Mouse (Mus musculus) bone marrow macrophage, adult 2 months (primary cell): ENCODE results near the gene Gda. TPM values are rescaled to one million over a fixed set of nuclear protein-coding genes. Genes with fewer than 3 reads are reported as not detected.

Source experiments
- H3K27ac ChIP-seq: 2 replicates; pipeline ENCODE4 v1.5.1; 2012; ENCODE audit warnings: low read depth, low read length; ENCODE audit not compliant: insufficient read depth
- H3K4me1 ChIP-seq: 2 replicates; pipeline ENCODE4 v1.6.1; 2012; ENCODE audit warnings: low read length; ENCODE audit not compliant: control insufficient read depth, insufficient read depth
- H3K4me3 ChIP-seq: 2 replicates; pipeline ENCODE4 v1.5.1; 2012; ENCODE audit warnings: mild to moderate bottlenecking, low read length, moderate library complexity; ENCODE audit not compliant: insufficient read depth
- CTCF ChIP-seq: IDR thresholded peaks from 2 replicates; pipeline ENCODE4 v1.5.1; 2012; ENCODE audit warnings: low read depth, mild to moderate bottlenecking, low read length, moderate library complexity
- POLR2A ChIP-seq: IDR thresholded peaks from 2 replicates; pipeline ENCODE4 v1.6.1; 2012; ENCODE audit warnings: mild to moderate bottlenecking, low read depth, low read length, borderline replicate concordance
- polyA plus RNA-seq: library from polyadenylated mRNA; stranded (reverse); fragments of >200 nt; gene quantifications from 2 replicates; pipeline ENCODE4 v1.2.4, GENCODE M21; 2012; ENCODE audit not compliant: missing spikeins, insufficient read depth, insufficient read length

Gene Gda
- polyA plus RNA-seq, 1 experiment: 7.0 TPM

DNA sequence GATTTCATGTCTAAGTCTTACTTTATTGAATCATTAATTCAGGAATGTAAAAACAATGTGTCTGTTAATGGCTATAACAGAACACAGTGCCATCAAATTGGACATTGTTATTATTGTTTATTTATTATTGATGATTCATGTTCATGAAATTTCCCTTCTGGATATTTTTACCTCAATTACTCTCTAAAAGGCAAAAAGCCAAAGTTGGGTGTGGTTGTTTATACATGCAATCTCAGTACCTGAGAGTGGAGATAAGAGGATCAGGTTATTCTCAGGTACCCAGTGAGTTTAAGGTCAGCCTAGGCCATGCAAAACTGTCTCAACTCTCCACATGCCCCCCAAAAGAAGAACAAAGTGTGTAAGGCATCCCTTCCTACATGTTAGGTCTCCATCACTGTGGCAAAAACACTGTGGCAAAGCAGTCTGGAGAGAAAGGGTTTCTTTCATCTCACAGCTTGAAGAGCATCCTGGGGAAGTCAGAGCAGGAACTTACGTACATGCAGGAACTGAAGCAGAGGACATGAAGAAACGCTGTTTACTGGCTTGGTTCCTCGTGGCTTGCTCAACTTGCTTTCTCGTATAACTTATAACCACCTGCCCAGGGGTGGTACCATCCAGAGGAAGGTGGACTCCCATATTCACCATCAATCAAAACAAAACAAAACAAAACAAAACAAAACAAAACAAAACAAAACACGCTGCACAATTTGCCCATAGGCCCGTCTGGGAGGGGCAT lies 89.6 kb downstream of the Gda start:
- no peak overlapping the region for H3K27ac ChIP-seq
- TF ChIP-seq POLR2A: no peak
- no peak for TF ChIP-seq CTCF
- H3K4me3 ChIP-seq: no peak overlapping the region
- H3K4me1 ChIP-seq: peaks cover 9% of the 10 kb centered on the region

DNA sequence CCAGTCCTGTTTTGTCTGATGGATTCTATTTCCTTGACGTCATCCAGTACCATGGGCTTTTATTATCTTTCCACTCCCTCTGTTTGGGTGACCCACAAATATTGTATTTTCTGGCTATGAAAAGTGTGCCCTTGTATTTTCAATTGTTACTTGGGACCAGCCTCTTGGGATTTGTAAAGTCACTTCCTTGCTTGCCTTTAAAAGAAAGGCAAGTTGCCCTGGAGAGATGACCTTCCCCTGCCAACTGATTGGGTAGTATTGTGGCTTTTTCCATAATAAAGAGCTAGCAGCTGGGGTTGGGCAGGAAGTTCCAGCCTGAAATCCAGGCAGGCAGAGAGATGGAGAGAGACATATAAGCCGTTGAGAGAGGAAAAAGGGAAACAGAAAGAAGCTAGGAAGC lies 91.5 kb downstream of the Gda start:
- no peak overlapping the region for H3K27ac ChIP-seq
- TF ChIP-seq POLR2A (no peak), CTCF (no peak)
- H3K4me3 ChIP-seq: no peak overlapping the region
- peaks cover 15% of the 10 kb centered on the region for H3K4me1 ChIP-seq

DNA sequence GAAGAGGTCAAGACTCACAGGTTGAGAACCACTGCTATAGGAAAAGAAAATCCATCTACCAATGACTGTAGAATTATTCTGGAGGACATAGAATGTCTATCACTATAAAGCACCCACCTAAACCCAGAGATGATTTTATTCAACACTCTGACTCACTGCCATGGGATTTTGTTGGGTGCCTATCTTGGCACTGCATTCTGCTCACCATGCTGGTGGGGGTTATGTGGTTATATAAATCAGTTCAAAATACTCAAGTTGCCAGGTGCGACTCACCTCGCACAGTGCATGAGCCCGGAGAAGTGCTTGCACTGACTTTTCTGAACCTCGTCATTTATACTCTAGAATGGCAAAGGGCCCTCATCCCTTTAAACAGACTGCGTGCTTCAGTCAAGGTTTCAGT lies 94.0 kb downstream of the Gda start:
- peaks cover 14% of the 10 kb centered on the region for H3K4me1 ChIP-seq
- no peak overlapping the region for H3K27ac ChIP-seq
- no peak overlapping the region for H3K4me3 ChIP-seq
- TF ChIP-seq POLR2A: no peak
- TF ChIP-seq CTCF: no peak

DNA sequence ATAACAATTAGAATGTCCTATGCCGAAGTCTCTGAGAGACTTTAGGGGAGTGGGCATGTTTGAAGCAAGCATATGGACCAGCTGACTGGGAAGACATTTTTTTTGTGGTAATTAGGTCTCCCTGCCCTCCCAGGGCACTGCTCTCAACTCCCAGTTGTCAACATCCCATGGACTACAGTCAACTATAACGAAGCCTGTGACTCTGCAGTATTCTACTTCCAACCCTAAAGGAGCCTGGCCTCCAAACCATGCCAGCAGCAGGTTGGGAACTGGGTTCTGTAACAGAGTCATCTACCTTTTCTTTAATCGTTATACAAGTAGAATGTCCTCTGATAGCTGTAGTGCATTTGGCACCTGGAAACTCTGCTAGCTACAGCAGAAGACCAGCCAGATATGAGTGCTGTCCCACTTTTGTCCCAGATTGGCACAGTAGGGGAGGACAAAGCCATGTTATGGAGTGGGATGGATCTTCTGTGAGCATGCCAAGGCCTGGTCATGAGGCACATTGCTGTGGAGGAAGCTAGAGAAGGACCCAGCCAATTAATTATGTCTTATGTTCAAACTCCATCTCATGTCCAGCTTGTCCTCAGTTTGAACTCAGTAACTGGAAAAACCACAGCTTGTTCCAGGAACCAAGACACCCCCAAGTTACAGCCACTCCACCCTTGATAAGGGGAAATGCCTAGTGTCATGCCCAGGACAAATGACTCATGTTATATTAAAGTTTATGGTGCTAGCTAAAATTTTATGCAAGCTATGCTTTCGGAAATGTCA lies 96.6 kb downstream of the Gda start:
- Histone ChIP-seq H3K27ac (no peak overlapping the region), H3K4me1 (0 out of 2 replicates have a peak, but pooled peaks cover 7% of the 10 kb centered on the region), H3K4me3 (no peak overlapping the region)
- TF ChIP-seq POLR2A (no peak), CTCF (no peak)

DNA sequence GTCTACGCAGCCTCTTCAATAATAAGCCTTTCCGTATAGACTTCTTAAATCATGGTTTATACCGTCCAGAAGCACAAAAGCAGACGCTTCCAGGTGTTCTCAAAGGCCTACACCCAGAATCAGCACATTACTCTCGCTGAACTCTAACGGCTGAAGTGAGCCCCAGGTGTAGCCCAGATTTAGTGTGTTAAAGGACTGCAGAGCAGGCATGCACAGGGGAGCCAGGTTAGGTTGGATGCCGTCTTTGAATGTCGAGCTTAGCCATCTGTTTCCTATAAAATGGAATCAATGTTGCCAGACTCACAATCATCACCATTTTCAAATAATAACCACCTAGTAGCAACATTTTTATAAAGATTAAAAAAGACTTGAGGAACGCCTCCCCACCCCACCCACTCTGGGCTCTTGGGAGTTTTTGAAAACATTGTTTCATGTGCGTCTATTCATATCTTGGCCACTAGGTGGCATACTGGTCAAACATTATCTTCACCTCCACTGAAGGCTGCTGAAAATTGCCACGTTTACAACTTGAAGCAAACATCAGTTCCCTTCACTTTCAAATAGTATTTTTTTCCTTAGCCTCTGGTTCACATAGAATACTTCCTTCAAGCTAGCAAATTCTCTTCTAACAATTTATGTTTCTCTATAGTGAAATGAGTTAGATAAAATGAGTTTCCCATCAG lies 100.0 kb downstream of the Gda start:
- TF ChIP-seq POLR2A: no peak
- TF ChIP-seq CTCF: no peak
- no peak overlapping the region for H3K27ac ChIP-seq
- no peak overlapping the region for H3K4me3 ChIP-seq
- H3K4me1 ChIP-seq: 0 out of 2 replicates have a peak, but pooled peaks cover 7% of the 10 kb centered on the region

DNA sequence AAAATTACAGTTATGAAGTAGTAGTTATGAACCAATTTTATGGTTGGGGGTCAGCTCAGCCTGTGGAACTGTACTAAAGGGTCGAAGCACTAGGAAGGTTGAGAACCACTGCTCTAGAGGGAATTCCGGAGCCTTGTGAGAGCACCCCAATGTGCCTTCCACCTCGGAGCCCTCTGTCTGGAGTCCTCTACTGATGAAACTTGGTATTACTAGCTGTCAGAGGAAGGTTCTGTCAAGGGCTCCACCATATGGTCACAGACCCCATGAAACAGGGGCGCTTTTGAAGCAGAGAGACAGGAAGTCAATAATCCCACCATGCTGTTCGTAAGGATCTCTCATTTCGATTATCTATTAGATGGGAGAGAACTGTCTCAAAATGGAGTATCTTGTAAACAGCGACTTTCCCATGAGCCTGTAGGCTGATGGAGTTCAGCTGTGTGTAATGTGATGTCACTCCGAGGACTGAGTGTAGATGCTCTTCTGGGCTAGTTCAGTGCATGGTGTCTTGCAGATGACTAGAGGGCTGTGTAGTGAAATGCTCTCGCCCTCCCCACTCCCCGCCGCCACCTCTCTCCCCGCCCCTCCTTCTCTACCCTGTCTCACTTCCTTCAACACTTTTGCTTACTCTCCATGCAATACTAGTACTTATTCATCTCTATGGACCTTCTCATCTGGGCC lies 100.7 kb downstream of the Gda start:
- H3K27ac ChIP-seq: no peak overlapping the region
- 0 out of 2 replicates have a peak, but pooled peaks cover 7% of the 10 kb centered on the region for H3K4me1 ChIP-seq
- H3K4me3 ChIP-seq: no peak overlapping the region
- TF ChIP-seq CTCF (no peak), POLR2A (no peak)

DNA sequence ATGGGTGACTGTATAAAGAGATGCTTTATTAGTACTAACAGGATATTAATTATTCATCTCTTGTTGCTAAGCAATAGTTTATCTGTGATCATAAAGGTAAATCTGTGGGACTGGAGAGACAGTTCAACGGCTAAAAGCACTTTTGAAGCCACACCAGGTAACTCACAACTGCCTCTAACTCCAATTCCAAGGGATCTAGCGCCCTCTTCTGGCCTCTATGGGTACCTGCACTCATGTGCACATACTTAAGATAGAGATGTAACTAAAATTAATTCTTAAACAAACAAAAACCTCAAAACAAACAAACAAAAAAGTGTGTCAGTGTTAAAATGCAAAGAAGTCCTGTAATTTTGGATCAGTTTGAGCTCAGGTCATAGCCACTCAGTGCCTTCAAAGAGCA lies 101.9 kb downstream of the Gda start:
- H3K4me3 ChIP-seq: no peak overlapping the region
- no peaks in the 10 kb centered on the region for H3K4me1 ChIP-seq
- H3K27ac ChIP-seq: no peak overlapping the region
- TF ChIP-seq CTCF (no peak), POLR2A (no peak)

DNA sequence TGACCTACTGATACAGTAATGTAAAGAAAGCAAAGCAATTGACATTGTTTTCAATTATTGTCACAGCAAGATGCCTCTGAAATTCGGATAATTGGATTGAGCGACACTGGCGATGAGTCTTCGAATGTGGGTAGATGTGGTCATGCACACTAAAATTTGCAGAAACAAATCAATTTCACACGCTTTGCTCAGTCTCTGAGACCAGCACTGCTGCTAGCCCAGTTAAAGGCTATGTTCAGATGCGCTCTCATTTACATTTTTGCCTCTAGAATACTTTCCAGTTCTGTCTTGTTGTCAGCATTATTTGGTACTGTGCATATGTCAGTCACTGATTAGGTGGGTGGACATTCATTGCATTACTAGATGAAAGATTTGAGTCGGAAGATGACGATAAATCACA lies 102.5 kb downstream of the Gda start:
- TF ChIP-seq POLR2A: no peak
- TF ChIP-seq CTCF: no peak
- Histone ChIP-seq H3K27ac (no peak overlapping the region), H3K4me1 (no peaks in the 10 kb centered on the region), H3K4me3 (no peak overlapping the region)

DNA sequence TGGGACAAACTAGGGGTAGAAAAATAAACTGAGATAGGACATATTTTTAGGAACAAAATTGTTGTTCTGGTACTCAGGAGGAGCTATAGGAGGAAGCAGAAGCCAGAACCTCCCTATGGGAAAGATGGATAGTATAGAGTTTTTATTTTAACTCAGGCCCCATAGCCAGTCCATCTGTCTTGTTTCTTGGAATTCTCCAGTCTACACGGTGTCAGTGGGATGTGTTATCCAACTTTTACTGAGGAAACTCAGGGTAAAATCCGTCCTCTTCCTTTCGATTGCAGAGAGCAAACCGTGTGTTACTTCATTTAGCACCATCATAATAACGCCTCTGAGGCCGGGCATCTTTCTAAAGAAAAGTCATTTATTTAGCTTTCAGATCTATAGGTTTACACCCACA lies 104.1 kb downstream of the Gda start:
- H3K27ac ChIP-seq: no peak overlapping the region
- TF ChIP-seq POLR2A (no peak), CTCF (no peak)
- H3K4me3 ChIP-seq: no peak overlapping the region
- no peaks in the 10 kb centered on the region for H3K4me1 ChIP-seq
